Mouse (Mus musculus): ENCODE results near the gene 2410015M20Rik. TPM values are rescaled to one million over a fixed set of nuclear protein-coding genes. Genes with fewer than 3 reads are reported as not detected.

2410015M20Rik gene
- total and polyA plus RNA-seq, 2 experiments from 2014 or later, result 207 to 527 TPM

DNA sequence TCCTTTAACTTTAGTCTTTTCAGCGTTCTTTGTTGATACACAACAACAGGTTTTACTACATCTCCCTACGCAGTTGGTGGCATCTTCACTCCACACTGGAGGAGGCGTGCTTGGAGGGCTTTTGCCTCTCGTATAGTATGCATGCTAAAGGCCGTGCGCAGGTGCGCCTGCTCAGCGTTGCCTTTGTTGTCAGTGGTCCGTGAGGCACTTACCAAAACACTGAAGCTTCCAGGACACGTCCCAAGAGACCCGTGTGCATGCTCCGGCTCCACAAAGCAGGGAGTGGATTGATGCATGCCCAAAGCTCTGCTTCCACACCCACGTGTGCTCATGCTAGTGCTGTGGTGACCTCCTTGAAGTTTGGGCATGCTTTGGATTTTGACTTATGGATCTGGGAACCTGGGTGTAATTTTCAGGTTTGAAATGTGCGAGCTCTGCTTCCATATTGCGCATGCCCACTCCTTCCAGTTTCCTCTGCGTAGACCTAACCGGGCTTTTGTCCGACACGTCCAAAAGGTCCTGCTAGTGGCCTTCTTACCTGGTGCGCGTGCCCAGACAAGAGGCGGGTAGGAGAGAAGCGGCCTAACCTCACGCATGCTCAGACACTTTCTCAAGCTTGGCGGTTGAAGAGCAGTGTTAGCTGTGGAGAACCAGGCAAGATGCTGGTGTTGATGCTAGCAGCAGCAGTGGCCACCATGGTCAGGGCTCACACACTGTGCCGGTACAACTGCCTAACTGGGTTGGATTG lies 18.1 kb upstream of the 2410015M20Rik start, which contains the start of gene Catsperd:
Gene Catsperd, plus strand, starts transcription at position 614 of the 748 bp plus-strand sequence.
- H3K4me3 ChIP-seq (ENCODE audit: low read depth, low read length), result peak within 1 kb of the TSS; percentile 92
- no peak within 1 kb of the TSS for H3K9ac ChIP-seq (replicated peaks; ENCODE audit: low read depth, low read length)
- H3K27me3 ChIP-seq (ENCODE audit: control insufficient read depth, insufficient read depth, low read length), result no peaks in the 10 kb centered on the region
- 8% methylated on average over 26 of the region's 26 CpGs for WGBS
- no peak for DNase-seq (ENCODE audit: low spot score)
- peak within 1 kb of the TSS; percentile 97 for H3K4me2 ChIP-seq (ENCODE audit: low read depth, low read length)
- ATAC-seq (ENCODE audit: insufficient read depth, low read depth), result no peak
- TF ChIP-seq EP300 (IDR thresholded peaks at IDR 0.05; ENCODE audit: low read depth), result no peak
- no peak for TF ChIP-seq CTCF (IDR thresholded peaks at IDR 0.05; ENCODE audit: low read depth)
- H3K36me3 ChIP-seq (replicated peaks; ENCODE audit: control insufficient read depth, insufficient read depth, low read length), result peaks cover 15% of the 10 kb centered on the region
- no peak within 1 kb of the TSS for H3K27ac ChIP-seq (ENCODE audit: low read depth)
- H3K4me1 ChIP-seq (ENCODE audit: control insufficient read depth, insufficient read depth), result peaks cover 25% of the 10 kb centered on the region
- no peaks in the 10 kb centered on the region for H3K9me3 ChIP-seq (replicated peaks; ENCODE audit: control insufficient read depth, low read length)

DNA sequence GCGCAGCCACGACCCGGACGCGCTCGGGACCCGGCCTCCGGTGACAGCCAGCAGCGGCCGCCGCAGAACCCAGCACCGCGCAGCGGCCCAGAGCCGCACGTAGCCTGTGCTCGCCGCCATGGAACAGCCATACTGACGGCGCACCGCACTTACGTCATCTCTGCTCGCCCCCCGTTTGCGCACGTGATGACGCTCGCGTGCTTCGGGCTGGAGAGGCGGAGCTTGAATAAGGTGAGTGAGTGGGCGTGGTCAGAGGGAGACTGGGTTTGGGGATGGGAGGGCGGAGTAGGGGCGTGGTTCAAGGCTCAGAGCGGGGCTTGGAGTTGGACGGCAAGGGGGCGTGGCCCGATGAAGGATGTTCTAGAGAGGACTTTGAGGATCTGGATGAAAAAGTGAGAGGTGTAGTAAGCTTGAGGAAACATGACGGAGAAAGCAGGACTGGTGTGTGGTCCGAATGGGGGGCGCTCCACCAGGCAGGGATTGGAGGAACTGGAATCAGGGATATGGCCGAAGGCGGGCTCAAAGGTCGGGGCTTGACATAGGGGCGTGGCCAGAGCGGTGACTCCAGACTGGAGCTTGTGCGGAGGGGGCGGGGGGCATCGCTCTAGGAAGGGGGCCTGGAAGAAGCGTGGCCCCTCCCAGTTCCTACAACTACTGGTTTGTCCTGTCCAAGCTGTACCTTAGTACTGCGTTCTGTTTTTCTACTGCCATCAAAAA lies 17.3 kb upstream of the 2410015M20Rik start, which contains the start of gene Lonp1:
Gene Lonp1, minus strand, starts transcription at position 134 of the 717 bp plus-strand sequence.
- under 1% methylated on average over 51 of the region's 51 CpGs for WGBS
- H3K27ac ChIP-seq (ENCODE audit: low read depth), result peak within 1 kb of the TSS; percentile 52; the same call in 1 of the 2 replicates
- peak within 1 kb of the TSS; percentile 81 for H3K9ac ChIP-seq (replicated peaks; ENCODE audit: low read depth, low read length)
- peak within 1 kb of the TSS; percentile 97 for H3K4me2 ChIP-seq (ENCODE audit: low read depth, low read length)
- TF ChIP-seq CTCF (IDR thresholded peaks at IDR 0.05; ENCODE audit: low read depth), result no peak; the same call in 1 of the 2 replicates
- TF ChIP-seq EP300 (IDR thresholded peaks at IDR 0.05; ENCODE audit: low read depth), result no peak
- H3K27me3 ChIP-seq (ENCODE audit: control insufficient read depth, insufficient read depth, low read length), result no peaks in the 10 kb centered on the region
- H3K9me3 ChIP-seq (replicated peaks; ENCODE audit: control insufficient read depth, low read length), result no peaks in the 10 kb centered on the region
- H3K36me3 ChIP-seq (replicated peaks; ENCODE audit: control insufficient read depth, insufficient read depth, low read length), result peaks cover 23% of the 10 kb centered on the region
- peaks cover 25% of the 10 kb centered on the region for H3K4me1 ChIP-seq (ENCODE audit: control insufficient read depth, insufficient read depth)
- peak within 1 kb of the TSS; percentile 92 for H3K4me3 ChIP-seq (ENCODE audit: low read depth, low read length)
- DNase-seq (ENCODE audit: low spot score) (peak; percentile 96), ATAC-seq (ENCODE audit: insufficient read depth, low read depth) (peak; percentile 94)

DNA sequence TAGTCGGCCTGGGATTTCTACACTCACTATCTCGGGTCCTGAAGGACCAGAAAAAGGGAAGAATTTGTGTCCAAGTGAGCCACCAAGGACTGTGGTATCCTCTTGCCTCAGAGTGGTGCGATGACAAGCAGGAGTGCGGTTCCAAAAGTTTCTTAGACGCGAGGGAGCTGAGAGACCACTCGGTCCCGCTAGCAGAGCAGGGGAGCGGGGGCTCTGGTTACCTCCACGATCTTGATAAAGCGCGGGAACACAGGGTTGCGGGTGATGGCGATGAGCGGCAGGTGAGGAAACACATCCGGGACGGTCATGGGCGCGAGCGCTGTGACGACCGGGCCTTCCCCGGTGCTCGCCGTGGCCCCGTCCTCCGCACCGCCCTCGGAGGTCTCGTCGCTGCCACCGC lies 16.7 kb upstream of the 2410015M20Rik start:
- Histone ChIP-seq H3K27ac (ENCODE audit: low read depth) (peak overlapping the region; percentile 52; the same call in 1 of the 2 replicates), H3K9me3 (replicated peaks; ENCODE audit: control insufficient read depth, low read length) (no peaks in the 10 kb centered on the region), H3K36me3 (replicated peaks; ENCODE audit: control insufficient read depth, insufficient read depth, low read length) (peaks cover 28% of the 10 kb centered on the region), H3K4me2 (ENCODE audit: low read depth, low read length) (peak overlapping the region; percentile 97), H3K9ac (replicated peaks; ENCODE audit: low read depth, low read length) (peak overlapping the region; percentile 81), H3K4me3 (ENCODE audit: low read depth, low read length) (peak overlapping the region; percentile 92), H3K27me3 (ENCODE audit: control insufficient read depth, insufficient read depth, low read length) (no peaks in the 10 kb centered on the region), H3K4me1 (ENCODE audit: control insufficient read depth, insufficient read depth) (peaks cover 25% of the 10 kb centered on the region)
- no peak for TF ChIP-seq CTCF (IDR thresholded peaks at IDR 0.05; ENCODE audit: low read depth)
- no peak for TF ChIP-seq EP300 (IDR thresholded peaks at IDR 0.05; ENCODE audit: low read depth)
- DNase-seq (ENCODE audit: low spot score) (no peak), ATAC-seq (ENCODE audit: insufficient read depth, low read depth) (no peak; the same call in 1 of the 2 replicates)
- WGBS, result under 1% methylated on average over 24 of the region's 32 CpGs

DNA sequence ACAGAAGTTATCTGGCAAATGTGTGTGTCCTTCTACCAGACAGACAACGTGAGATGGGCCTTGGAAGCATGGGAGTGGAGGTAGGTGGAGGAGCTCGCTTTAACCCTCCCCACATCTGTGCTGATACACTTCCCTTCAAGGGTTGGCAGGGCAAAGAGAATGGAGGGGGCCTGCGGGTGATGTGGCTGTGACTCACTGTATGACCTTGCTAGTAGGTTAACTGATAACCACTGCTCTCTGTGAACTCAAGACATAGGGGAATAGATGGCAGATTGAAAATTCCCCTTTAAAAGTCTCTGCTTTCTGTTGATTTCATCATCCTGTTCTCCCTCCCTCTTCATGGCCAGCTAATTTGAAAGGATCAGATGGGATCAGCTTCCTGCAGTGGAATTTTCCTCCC lies 15.9 kb upstream of the 2410015M20Rik start:
- 31% methylated on average over 3 of the region's 3 CpGs for WGBS
- H3K4me1 ChIP-seq (ENCODE audit: control insufficient read depth, insufficient read depth), result peaks cover 25% of the 10 kb centered on the region
- H3K36me3 ChIP-seq (replicated peaks; ENCODE audit: control insufficient read depth, insufficient read depth, low read length), result peaks cover 33% of the 10 kb centered on the region
- H3K27me3 ChIP-seq (ENCODE audit: control insufficient read depth, insufficient read depth, low read length), result no peaks in the 10 kb centered on the region
- 0 out of 2 replicates have a peak overlapping the region, but pooled peaks have one; percentile 81 for H3K9ac ChIP-seq (replicated peaks; ENCODE audit: low read depth, low read length)
- no peak overlapping the region for H3K4me3 ChIP-seq (ENCODE audit: low read depth, low read length)
- ATAC-seq (ENCODE audit: insufficient read depth, low read depth) (no peak), DNase-seq (ENCODE audit: low spot score) (no peak)
- H3K27ac ChIP-seq (ENCODE audit: low read depth), result no peak overlapping the region
- H3K9me3 ChIP-seq (replicated peaks; ENCODE audit: control insufficient read depth, low read length), result no peaks in the 10 kb centered on the region
- H3K4me2 ChIP-seq (ENCODE audit: low read depth, low read length), result peak overlapping the region; percentile 97; the same call in 1 of the 2 replicates
- TF ChIP-seq CTCF (IDR thresholded peaks at IDR 0.05; ENCODE audit: low read depth) (no peak), EP300 (IDR thresholded peaks at IDR 0.05; ENCODE audit: low read depth) (no peak)

DNA sequence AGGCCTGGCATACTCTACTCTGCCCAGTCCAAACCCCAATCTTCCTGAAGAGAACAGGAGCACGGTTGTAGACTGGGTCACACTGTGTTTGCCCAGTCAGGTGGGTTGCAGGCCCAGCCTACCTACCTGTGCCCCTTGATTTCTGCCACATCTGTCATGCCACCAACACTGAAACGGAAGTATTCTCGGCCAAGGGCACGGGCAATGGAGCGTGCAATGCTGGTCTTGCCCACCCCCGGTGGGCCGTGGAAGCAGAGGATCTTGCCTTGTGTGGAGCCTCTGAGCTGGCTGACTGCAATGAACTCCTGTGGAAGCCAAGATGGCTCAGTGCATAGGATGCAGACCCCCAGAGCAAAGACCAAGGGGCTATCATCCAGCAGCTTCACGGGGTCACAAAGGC lies 8.1 kb upstream of the 2410015M20Rik start:
- no peak overlapping the region for H3K4me2 ChIP-seq (ENCODE audit: low read depth, low read length)
- no peak overlapping the region for H3K4me3 ChIP-seq (ENCODE audit: low read depth, low read length)
- TF ChIP-seq CTCF (IDR thresholded peaks at IDR 0.05; ENCODE audit: low read depth), result no peak
- no peak for TF ChIP-seq EP300 (IDR thresholded peaks at IDR 0.05; ENCODE audit: low read depth)
- no peak overlapping the region for H3K27ac ChIP-seq (ENCODE audit: low read depth)
- H3K36me3 ChIP-seq (replicated peaks; ENCODE audit: control insufficient read depth, insufficient read depth, low read length), result peaks cover 76% of the 10 kb centered on the region
- no peak overlapping the region for H3K9ac ChIP-seq (replicated peaks; ENCODE audit: low read depth, low read length)
- H3K4me1 ChIP-seq (ENCODE audit: control insufficient read depth, insufficient read depth), result peaks cover 8% of the 10 kb centered on the region
- WGBS, result 92% methylated on average over 8 of the region's 8 CpGs
- ATAC-seq (ENCODE audit: insufficient read depth, low read depth) (no peak), DNase-seq (ENCODE audit: low spot score) (no peak)
- no peaks in the 10 kb centered on the region for H3K9me3 ChIP-seq (replicated peaks; ENCODE audit: control insufficient read depth, low read length)
- H3K27me3 ChIP-seq (ENCODE audit: control insufficient read depth, insufficient read depth, low read length), result no peaks in the 10 kb centered on the region
